Mouse (Mus musculus) lung, embryonic 14.5 days (tissue): Measurements from ENCODE around the gene Foxc2. TPM values are rescaled to one million over a fixed set of nuclear protein-coding genes. Genes with fewer than 3 reads are reported as not detected.
"Not testable (repeated sequence)": the region's sequence is repeated elsewhere in the genome, so short reads cannot be mapped to it uniquely, and the experiment has no call there.

Experiments used
- ATAC-seq: fragments of 200-750 bp; cut with Nextera tagmentation; 2 replicates; pipeline ENCODE4 v1.8.0; 2017; ENCODE audit warnings: mild to moderate bottlenecking, moderate TSS enrichment, moderate library complexity; ENCODE audit not compliant: insufficient read depth
- DNase-seq: peaks from one replicate; pipeline ENCODE4 v3.0.0-alpha.2; 2015
- H3K27ac ChIP-seq: fragments of 300-500 bp; sonication (generic); 2 replicates; pipeline ENCODE4 v1.5.1; 2014; ENCODE audit warnings: low read depth, mild to moderate bottlenecking, moderate library complexity
- H3K27me3 ChIP-seq: fragments of 300-500 bp; sonication (generic); 2 replicates; pipeline ENCODE4 v1.6.1; 2014; ENCODE audit warnings: low read length, control low read depth; ENCODE audit not compliant: insufficient read depth
- H3K36me3 ChIP-seq: fragments of 300-500 bp; sonication (generic); 2 replicates; pipeline ENCODE4 v1.6.1; 2014; ENCODE audit warnings: control low read depth; ENCODE audit not compliant: insufficient read depth
- H3K4me1 ChIP-seq: fragments of 300-500 bp; sonication (generic); 2 replicates; pipeline ENCODE4 v1.6.1; 2014; ENCODE audit warnings: antibody characterized with exemption, control low read depth; ENCODE audit not compliant: insufficient read depth
- H3K4me2 ChIP-seq: fragments of 300-500 bp; sonication (generic); 2 replicates; pipeline ENCODE4 v1.6.1; 2014; ENCODE audit warnings: mild to moderate bottlenecking
- H3K4me3 ChIP-seq: fragments of 300-500 bp; sonication (generic); 2 replicates; pipeline ENCODE4 v1.5.1; 2014; ENCODE audit warnings: low read depth, low read length
- H3K9ac ChIP-seq: fragments of 300-500 bp; sonication (generic); 2 replicates; pipeline ENCODE4 v1.6.1; 2014
- H3K9me3 ChIP-seq: fragments of 300-500 bp; sonication (generic); 2 replicates; pipeline ENCODE4 v1.6.1; 2016; ENCODE audit warnings: low read depth, low read length, control low read depth
- CTCF ChIP-seq: IDR thresholded peaks from 2 replicates; pipeline ENCODE4 v1.5.1; 2016; ENCODE audit warnings: antibody characterized with exemption, low read depth
- WGBS: fragments of 180-500 bp; shearing (Covaris S2); extraction: QIAGEN DNeasy Blood & Tissue Kit; methylation state at CpG from one replicate; pipeline ENCODE4 v1.1.7; 2014; 5-methylcytosine and 5-hydroxymethylcytosine counted together
- polyA plus RNA-seq: library from polyadenylated mRNA; unstranded; fragments of >200 nt; fragmentation: Nextera tagmentation; extraction: Ambion mirVana; gene quantifications from 2 replicates; pipeline ENCODE4 v1.2.1, GENCODE M21; 2014

Foxc2 gene
- polyA plus RNA-seq, 1 experiment from 2014 or later, result 1.1 TPM

DNA sequence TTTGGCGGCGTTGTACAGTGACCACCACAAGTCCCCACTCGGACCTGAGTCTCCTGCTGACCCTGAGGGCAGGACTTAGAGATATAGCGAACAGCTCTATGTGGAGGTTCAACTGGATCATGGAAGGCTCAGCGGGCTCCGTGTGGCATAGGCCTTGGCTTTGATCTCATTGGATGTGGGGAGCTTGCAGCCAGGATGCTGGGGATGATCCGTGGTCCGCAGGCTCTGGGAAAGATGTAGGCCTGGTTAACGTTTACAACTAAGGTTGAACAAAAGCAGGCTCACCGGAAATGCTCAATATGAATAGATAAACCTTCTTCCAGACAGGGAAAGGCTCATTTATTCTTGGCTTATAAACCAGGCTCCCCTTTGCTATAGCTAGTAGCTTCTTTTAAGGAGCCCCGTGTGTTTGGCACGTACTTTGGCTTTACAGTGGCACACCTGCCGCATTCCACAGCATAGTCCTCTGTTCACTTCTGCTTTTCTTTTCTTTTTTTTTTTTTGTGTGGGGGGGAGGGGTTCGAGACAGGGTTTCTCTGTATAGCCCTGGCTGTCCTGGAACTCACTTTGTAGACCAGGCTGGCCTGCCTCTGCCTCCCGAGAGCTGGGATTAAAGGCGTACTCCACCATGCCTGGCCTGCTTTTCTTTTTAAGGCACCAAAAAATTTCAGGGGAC is 13.4 kb downstream of the Foxc2 start:
- Histone ChIP-seq H3K9ac (peak overlapping the region; percentile 58), H3K36me3 (no peaks in the 10 kb centered on the region), H3K4me3 (peak overlapping the region; percentile 44), H3K4me1 (no peaks in the 10 kb centered on the region; the same call in 1 of the 2 replicates), H3K9me3 (no peaks in the 10 kb centered on the region), H3K27ac (no peak overlapping the region; the same call in 1 of the 2 replicates), H3K27me3 (peaks cover 58% of the 10 kb centered on the region), H3K4me2 (peak overlapping the region; percentile 73)
- ATAC-seq (no peak), DNase-seq (no peak)
- WGBS, result 27% methylated on average over 16 of the region's 16 CpGs
- no peak for TF ChIP-seq CTCF

DNA sequence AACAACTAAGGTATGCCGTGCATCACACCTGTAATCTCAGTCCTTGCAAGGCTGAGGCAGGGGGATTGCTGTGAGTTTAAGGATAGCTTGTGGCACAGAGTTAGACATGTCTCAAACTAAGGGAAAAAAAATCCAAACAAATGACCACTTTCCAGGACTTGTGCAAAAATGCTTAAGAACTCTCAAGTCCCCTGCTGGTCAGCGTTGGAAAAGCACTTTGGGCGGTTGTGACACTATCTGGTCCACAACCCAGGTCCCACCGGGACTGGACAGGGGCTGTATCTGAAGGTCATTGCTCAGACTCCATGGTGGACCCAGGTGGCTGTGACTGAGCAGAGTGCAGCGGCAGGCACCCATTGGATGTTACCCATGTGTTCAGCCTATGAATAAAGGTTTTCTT is 14.6 kb downstream of the Foxc2 start:
- DNase-seq (peak; percentile 89), ATAC-seq (no peak)
- H3K27ac ChIP-seq, result no peak overlapping the region
- H3K27me3 ChIP-seq, result peaks cover 48% of the 10 kb centered on the region
- 29% methylated on average over 5 of the region's 5 CpGs for WGBS
- peak; percentile 79 for TF ChIP-seq CTCF
- H3K9me3 ChIP-seq, result no peaks in the 10 kb centered on the region
- H3K9ac ChIP-seq, result no peak overlapping the region
- no peaks in the 10 kb centered on the region for H3K36me3 ChIP-seq
- H3K4me2 ChIP-seq, result peak overlapping the region; percentile 73
- no peaks in the 10 kb centered on the region; the same call in 1 of the 2 replicates for H3K4me1 ChIP-seq
- peak overlapping the region; percentile 14; the same call in 1 of the 2 replicates for H3K4me3 ChIP-seq

GRCm38 (mm10) chr8:121132961-121133513 is 17.1 kb downstream of the Foxc2 start:
- TF ChIP-seq CTCF, result no peak

GRCm38 (mm10) chr8:121134102-121134501 is 18.1 kb downstream of the Foxc2 start:
- 85% methylated on average over 10 of the region's 10 CpGs for WGBS
- no peak overlapping the region for H3K9ac ChIP-seq
- H3K4me2 ChIP-seq, result no peak overlapping the region
- no peak for TF ChIP-seq CTCF
- no peaks in the 10 kb centered on the region for H3K4me1 ChIP-seq
- H3K27ac ChIP-seq, result no peak overlapping the region
- H3K9me3 ChIP-seq, result no peaks in the 10 kb centered on the region; the same call in 1 of the 2 replicates
- no peak overlapping the region for H3K4me3 ChIP-seq
- no peak for ATAC-seq
- peaks cover 16% of the 10 kb centered on the region for H3K27me3 ChIP-seq
- no peaks in the 10 kb centered on the region for H3K36me3 ChIP-seq
- DNase-seq, result no peak

More at GRCm38 (mm10) chr8:121132961-121133513, 17.1 kb downstream of the Foxc2 start:
- DNase-seq, result no peak
- no peaks in the 10 kb centered on the region for H3K36me3 ChIP-seq
- H3K27me3 ChIP-seq, result peaks cover 27% of the 10 kb centered on the region
- no peak overlapping the region for H3K27ac ChIP-seq
- H3K4me2 ChIP-seq, result no peak overlapping the region
- 72% methylated on average over 5 of the region's 5 CpGs for WGBS
- H3K4me3 ChIP-seq, result no peak overlapping the region
- H3K9me3 ChIP-seq, result no peaks in the 10 kb centered on the region; the same call in 1 of the 2 replicates
- ATAC-seq, result no peak
- H3K9ac ChIP-seq, result no peak overlapping the region
- H3K4me1 ChIP-seq, result no peaks in the 10 kb centered on the region

DNA sequence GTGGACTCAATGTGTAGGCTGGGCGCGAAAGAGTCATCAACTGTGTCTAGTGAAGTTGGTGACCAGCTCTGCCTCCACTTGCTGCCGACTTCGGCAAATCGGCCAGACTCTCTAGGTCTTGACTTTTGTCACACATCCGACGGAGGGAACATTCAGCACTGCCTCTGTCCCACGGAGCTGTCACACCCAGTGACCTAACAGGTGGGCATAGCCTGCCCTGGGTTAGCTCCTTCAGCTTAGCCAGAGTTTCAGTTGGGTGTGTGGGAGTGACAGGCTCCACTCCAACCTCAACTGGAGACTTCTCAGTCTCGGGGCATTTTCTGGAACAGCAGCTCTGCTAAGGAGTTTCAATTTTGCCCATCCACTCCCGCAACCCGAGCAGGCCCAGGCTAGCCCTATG is 18.5 kb downstream of the Foxc2 start:
- no peak for ATAC-seq
- H3K9me3 ChIP-seq, result no peaks in the 10 kb centered on the region; the same call in 1 of the 2 replicates
- H3K4me1 ChIP-seq, result no peaks in the 10 kb centered on the region
- DNase-seq, result no peak
- TF ChIP-seq CTCF, result no peak
- H3K27ac ChIP-seq, result no peak overlapping the region
- H3K4me3 ChIP-seq, result no peak overlapping the region
- H3K27me3 ChIP-seq, result peaks cover 12% of the 10 kb centered on the region
- H3K36me3 ChIP-seq, result no peaks in the 10 kb centered on the region
- no peak overlapping the region for H3K9ac ChIP-seq
- WGBS, result 88% methylated on average over 11 of the region's 11 CpGs
- no peak overlapping the region for H3K4me2 ChIP-seq

DNA sequence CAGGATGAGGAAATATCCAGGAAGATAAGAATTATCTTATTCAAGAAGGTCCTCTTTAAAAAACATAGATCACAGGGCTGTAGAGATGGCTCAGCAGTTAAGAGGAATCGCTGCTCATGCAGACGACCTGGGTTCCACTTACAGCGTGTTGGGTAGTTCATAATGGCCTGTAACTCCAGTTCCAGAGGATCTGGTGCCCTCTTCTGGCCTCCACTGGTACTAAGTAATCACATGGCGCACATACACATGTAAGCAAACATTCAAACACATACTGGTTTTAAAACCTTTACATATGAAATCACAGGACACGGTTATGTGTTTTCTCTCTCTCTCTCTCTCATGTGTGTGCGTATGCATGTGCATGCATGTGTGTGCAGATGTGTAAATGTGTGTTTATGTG is 20.9 kb downstream of the Foxc2 start:
- no peak for ATAC-seq
- WGBS, result 93% methylated on average over 6 of the region's 6 CpGs
- H3K9me3 ChIP-seq, result no peaks in the 10 kb centered on the region; the same call in 1 of the 2 replicates

DNA sequence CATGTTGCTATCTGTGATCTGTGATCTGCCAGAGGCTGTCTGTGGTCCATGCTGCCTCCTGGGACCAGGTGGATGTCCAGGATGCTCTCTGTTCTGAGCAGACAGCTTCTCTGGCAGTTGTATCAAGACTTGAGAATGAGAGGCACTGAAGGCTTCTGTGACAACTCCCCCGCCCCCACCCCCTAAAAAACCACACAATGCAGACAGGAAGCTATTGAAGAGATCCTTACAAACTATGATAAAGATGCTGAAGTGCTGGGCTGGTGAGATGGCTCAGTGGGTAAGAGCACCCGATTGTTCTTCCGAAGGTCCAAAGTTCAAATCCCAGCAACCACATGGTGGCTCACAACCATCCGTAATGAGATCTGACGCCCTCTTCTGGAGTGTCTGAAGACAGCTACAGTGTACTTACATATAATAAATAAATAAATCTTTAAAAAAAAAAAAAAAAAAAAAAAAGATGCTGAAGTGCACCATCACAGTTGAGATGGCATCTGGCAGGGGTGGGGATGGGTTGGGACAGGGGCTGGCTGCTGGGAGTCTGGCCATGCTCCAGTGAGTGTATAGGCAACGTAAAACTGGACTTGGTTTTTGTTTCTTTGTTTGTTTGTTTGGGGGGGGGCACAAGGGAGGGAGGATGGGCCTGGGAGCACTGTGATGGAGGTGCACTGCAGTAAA is 29.6 kb downstream of the Foxc2 start:
- not testable (repeated sequence) for H3K27me3 ChIP-seq, H3K27ac ChIP-seq, H3K36me3 ChIP-seq, H3K9me3 ChIP-seq, H3K4me2 ChIP-seq, H3K4me3 ChIP-seq, H3K4me1 ChIP-seq, DNase-seq, ATAC-seq, H3K9ac ChIP-seq
- WGBS, result 66% methylated on average over 4 of the region's 6 CpGs

More for the DNA sequence above, 20.9 kb downstream of the Foxc2 start:
- TF ChIP-seq CTCF, result peak; percentile 28; the same call in 1 of the 2 replicates
- Histone ChIP-seq H3K27ac (no peak overlapping the region), H3K4me1 (no peaks in the 10 kb centered on the region), H3K4me2 (no peak overlapping the region), H3K27me3 (0 out of 2 replicates have a peak, but pooled peaks cover 4% of the 10 kb centered on the region), H3K4me3 (no peak overlapping the region), H3K9ac (no peak overlapping the region), H3K36me3 (no peaks in the 10 kb centered on the region)
- no peak for DNase-seq
